Mouse (Mus musculus): ENCODE data around the gene Gnb1l. TPM values are rescaled to one million over a fixed set of nuclear protein-coding genes. Genes with fewer than 3 reads are reported as not detected.
A peak's percentile ranks its signal among the peaks of the same experiment; 100 is the strongest.

The Gnb1l gene
- polyA plus RNA-seq, 1 experiment from 2014 or later, result 19.4 TPM

GRCm38 (mm10) chr16:18605705-18606104 is 107.2 kb downstream of the Gnb1l start:
- Histone ChIP-seq H3K27me3 (peaks cover 43% of the 10 kb centered on the region), H3K27ac (no peak overlapping the region), H3K9me3 (no peaks in the 10 kb centered on the region), H3K9ac (replicated peaks) (no peak overlapping the region), H3K4me2 (no peak overlapping the region), H3K4me1 (replicated peaks) (peaks cover 38% of the 10 kb centered on the region), H3K36me3 (no peaks in the 10 kb centered on the region), H3K4me3 (replicated peaks) (no peak overlapping the region)
- 76% methylated on average over 5 of the region's 5 CpGs for WGBS
- ATAC-seq (ENCODE audit: insufficient number of reproducible peaks, insufficient read depth, low FRiP score, low TSS enrichment, low read depth), result no peak

- H3K27me3 ChIP-seq, result peaks cover 65% of the 10 kb centered on the region
- peak overlapping the region; percentile 42 for H3K4me2 ChIP-seq
- H3K27ac ChIP-seq, result no peak overlapping the region
- H3K4me1 ChIP-seq (replicated peaks), result peaks cover 50% of the 10 kb centered on the region
- H3K9ac ChIP-seq (replicated peaks), result no peak overlapping the region
- H3K36me3 ChIP-seq, result no peaks in the 10 kb centered on the region
- WGBS, result 6% methylated on average over 11 of the region's 11 CpGs
- 0 out of 2 replicates have a peak, but pooled peaks have one; percentile 13 for ATAC-seq (ENCODE audit: insufficient number of reproducible peaks, insufficient read depth, low FRiP score, low TSS enrichment, low read depth)
- H3K9me3 ChIP-seq, result no peaks in the 10 kb centered on the region
- peak overlapping the region; percentile 9; the same call in 1 of the 2 replicates for H3K4me3 ChIP-seq (replicated peaks)
Observed at GRCm38 (mm10) chr16:18608226-18608625, 109.7 kb downstream of the Gnb1l start.

GRCm38 (mm10) chr16:18609099-18609498 is 110.6 kb downstream of the Gnb1l start:
- no peaks in the 10 kb centered on the region for H3K9me3 ChIP-seq
- H3K36me3 ChIP-seq, result no peaks in the 10 kb centered on the region
- no peak overlapping the region for H3K9ac ChIP-seq (replicated peaks)
- H3K4me2 ChIP-seq, result no peak overlapping the region
- no peak overlapping the region for H3K27ac ChIP-seq
- H3K4me3 ChIP-seq (replicated peaks), result no peak overlapping the region
- peaks cover 51% of the 10 kb centered on the region for H3K4me1 ChIP-seq (replicated peaks)
- WGBS, result 60% methylated on average over 2 of the region's 2 CpGs
- ATAC-seq (ENCODE audit: insufficient number of reproducible peaks, insufficient read depth, low FRiP score, low TSS enrichment, low read depth), result no peak
- H3K27me3 ChIP-seq, result peaks cover 72% of the 10 kb centered on the region

GRCm38 (mm10) chr16:18611752-18612151 is 113.2 kb downstream of the Gnb1l start:
- no peak for ATAC-seq (ENCODE audit: insufficient number of reproducible peaks, insufficient read depth, low FRiP score, low TSS enrichment, low read depth)
- no peaks in the 10 kb centered on the region for H3K36me3 ChIP-seq
- no peak overlapping the region for H3K9ac ChIP-seq (replicated peaks)
- no peak overlapping the region for H3K27ac ChIP-seq
- no peak overlapping the region for H3K4me3 ChIP-seq (replicated peaks)
- H3K9me3 ChIP-seq, result no peaks in the 10 kb centered on the region
- H3K4me1 ChIP-seq (replicated peaks), result peaks cover 52% of the 10 kb centered on the region
- no peak overlapping the region for H3K4me2 ChIP-seq
- 11% methylated on average over 13 of the region's 13 CpGs for WGBS
- H3K27me3 ChIP-seq, result peaks cover 80% of the 10 kb centered on the region

GRCm38 (mm10) chr16:18613301-18613700 is 114.8 kb downstream of the Gnb1l start:
- Histone ChIP-seq H3K36me3 (no peaks in the 10 kb centered on the region), H3K9me3 (no peaks in the 10 kb centered on the region), H3K27ac (no peak overlapping the region), H3K4me1 (replicated peaks) (peaks cover 55% of the 10 kb centered on the region), H3K4me3 (replicated peaks) (no peak overlapping the region), H3K27me3 (peaks cover 84% of the 10 kb centered on the region), H3K4me2 (no peak overlapping the region), H3K9ac (replicated peaks) (no peak overlapping the region)
- no peak for ATAC-seq (ENCODE audit: insufficient number of reproducible peaks, insufficient read depth, low FRiP score, low TSS enrichment, low read depth)
- WGBS, result 30% methylated on average over 3 of the region's 3 CpGs

Other genes starting within 250 kb of the Gnb1l start
- gene Ranbp1, start 250.0 kb upstream of the Gnb1l start, polyA plus RNA-seq (2016; fragmentation: Nextera tagmentation; extraction: Ambion mirVana), result 943 and 976 TPM in 2 replicates
- 3.3 and 7.5 TPM in 2 replicates for gene Gm49776, start 240.4 kb upstream of the Gnb1l start, polyA plus RNA-seq (2016; fragmentation: Nextera tagmentation; extraction: Ambion mirVana)
- 41.7 and 42.9 TPM in 2 replicates for gene Dgcr8, start 209.5 kb upstream of the Gnb1l start, polyA plus RNA-seq (2016; fragmentation: Nextera tagmentation; extraction: Ambion mirVana)
- gene Tango2, start 150.6 kb upstream of the Gnb1l start, polyA plus RNA-seq (2016; fragmentation: Nextera tagmentation; extraction: Ambion mirVana), result 21.7 and 21.8 TPM in 2 replicates
- 46.3 and 50.6 TPM in 2 replicates for gene Arvcf, start 150.5 kb upstream of the Gnb1l start, polyA plus RNA-seq (2016; fragmentation: Nextera tagmentation; extraction: Ambion mirVana)
- 23.1 and 26.1 TPM in 2 replicates for gene Txnrd2, start 72.3 kb upstream of the Gnb1l start, polyA plus RNA-seq (2016; fragmentation: Nextera tagmentation; extraction: Ambion mirVana)
- 66.5 and 71.0 TPM in 2 replicates for gene Comt, start 71.9 kb upstream of the Gnb1l start, polyA plus RNA-seq (2016; fragmentation: Nextera tagmentation; extraction: Ambion mirVana)
- 4.2 and 5.1 TPM in 2 replicates for gene Rtl10, start 188 bp downstream of the Gnb1l start, polyA plus RNA-seq (2016; fragmentation: Nextera tagmentation; extraction: Ambion mirVana)
- gene Tbx1, start 92.0 kb downstream of the Gnb1l start, polyA plus RNA-seq (2016; fragmentation: Nextera tagmentation; extraction: Ambion mirVana), result 9.4 and 11.2 TPM in 2 replicates
- 3.9 and 4.3 TPM in 2 replicates for gene Gp1bb, start 123.7 kb downstream of the Gnb1l start, polyA plus RNA-seq (2016; fragmentation: Nextera tagmentation; extraction: Ambion mirVana)
- gene Gm49601, start 127.7 kb downstream of the Gnb1l start, polyA plus RNA-seq (2016; fragmentation: Nextera tagmentation; extraction: Ambion mirVana), result 5.2 and 6.8 TPM in 2 replicates
- gene Sept5, start 131.2 kb downstream of the Gnb1l start, polyA plus RNA-seq (2016; fragmentation: Nextera tagmentation; extraction: Ambion mirVana), result 31.7 and 34.2 TPM in 2 replicates

All from limb, embryonic 12.5 days (tissue).